Mouse (Mus musculus) ES-E14 (cell line): ENCODE measurements around the gene Rap1gap2.

Experiments used
- CHD2 ChIP-seq: IDR thresholded peaks from 2 replicates; pipeline ENCODE4 v1.6.1; 2014; ENCODE audit warnings: mild to moderate bottlenecking, low read depth, low read length, inconsistent platforms
- HCFC1 ChIP-seq: IDR thresholded peaks from 2 replicates; pipeline ENCODE4 v1.6.1; 2012; ENCODE audit warnings: low read length, inconsistent platforms, borderline replicate concordance; ENCODE audit not compliant: insufficient read depth
- MAFK ChIP-seq: IDR thresholded peaks from 2 replicates; pipeline ENCODE4 v1.6.1; 2014; ENCODE audit warnings: mild to moderate bottlenecking, low read depth, low read length, inconsistent platforms; ENCODE audit not compliant: insufficient read depth

- TF ChIP-seq CHD2 (no peak), MAFK (no peak), HCFC1 (no peak)
These were observed 25.6 kb downstream of the Rap1gap2 start for GRCm38 (mm10) chr11:74584946-74585723.
